Mouse (Mus musculus) ES-E14 (cell line): ENCODE measurements around the gene Mast4.

Experiments used
- CHD2 ChIP-seq: IDR thresholded peaks from 2 replicates; pipeline ENCODE4 v1.6.1; 2014; ENCODE audit warnings: mild to moderate bottlenecking, low read depth, low read length, inconsistent platforms
- MAFK ChIP-seq: IDR thresholded peaks from 2 replicates; pipeline ENCODE4 v1.6.1; 2014; ENCODE audit warnings: mild to moderate bottlenecking, low read depth, low read length, inconsistent platforms; ENCODE audit not compliant: insufficient read depth
- ZC3H11A ChIP-seq: IDR thresholded peaks from 2 replicates; pipeline ENCODE4 v1.6.1; 2012; ENCODE audit warnings: low read depth, mild to moderate bottlenecking, inconsistent platforms, low read length, borderline replicate concordance
- ZNF384 ChIP-seq: IDR thresholded peaks from 2 replicates; pipeline ENCODE4 v1.6.1; 2012; ENCODE audit warnings: low read depth, low read length, inconsistent platforms

DNA sequence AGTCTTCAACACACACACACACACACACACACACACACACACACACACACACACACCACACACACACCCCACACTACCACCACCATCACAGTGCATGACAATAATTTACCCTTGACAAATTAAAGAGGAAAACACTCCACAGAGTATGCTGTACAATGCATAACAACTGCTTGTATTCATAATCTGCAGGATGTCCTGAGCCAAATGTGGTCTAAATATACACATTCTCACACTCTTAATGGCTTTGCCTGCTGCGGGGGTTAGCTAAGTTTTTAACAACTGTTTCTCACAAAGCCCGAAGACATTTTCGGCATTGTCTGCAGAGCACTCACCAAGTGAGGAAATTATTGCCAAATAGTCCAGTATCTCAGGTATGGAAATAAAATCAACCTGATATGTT, 398.5 kb downstream of the Mast4 start:
- TF ChIP-seq ZNF384 (no peak), CHD2 (no peak), MAFK (no peak), ZC3H11A (no peak)
